Mouse (Mus musculus) c-Kit-positive CD71-positive TER-119-negative erythroid progenitor cells, embryonic 14.5 days (primary cell): Measurements from ENCODE around the gene Vps41.

Source experiments
- DNase-seq: peaks from one replicate; pipeline ENCODE4 v3.0.0-alpha.2; 2013; ENCODE audit warnings: low read depth

Vps41 gene

GRCm38 (mm10) chr13:18875321-18875720 is 158.2 kb downstream of the Vps41 start:
- DNase-seq, result no peak

DNA sequence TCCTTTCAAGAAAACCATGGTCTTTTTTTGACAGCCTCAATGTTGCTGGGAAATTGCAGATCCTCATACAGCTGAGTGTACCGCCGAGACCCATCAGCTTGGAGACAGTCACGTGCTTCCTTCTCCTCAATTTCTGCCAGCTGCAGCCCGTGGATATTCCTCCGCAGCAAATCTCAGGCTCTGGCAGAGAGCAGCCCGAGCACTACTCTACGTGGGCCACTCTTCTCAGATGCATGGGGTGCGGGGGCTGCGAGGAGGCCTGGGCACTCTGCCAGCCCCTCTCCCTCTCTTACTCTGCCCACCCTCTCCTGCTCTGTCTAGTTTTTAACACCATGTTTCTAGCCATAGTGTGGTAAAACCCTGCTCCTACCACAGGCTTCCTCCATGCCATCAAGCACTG is 175.8 kb downstream of the Vps41 start:
- no peak for DNase-seq

- DNase-seq, result no peak
Observed at GRCm38 (mm10) chr13:18896789-18897188, 179.7 kb downstream of the Vps41 start.

DNA sequence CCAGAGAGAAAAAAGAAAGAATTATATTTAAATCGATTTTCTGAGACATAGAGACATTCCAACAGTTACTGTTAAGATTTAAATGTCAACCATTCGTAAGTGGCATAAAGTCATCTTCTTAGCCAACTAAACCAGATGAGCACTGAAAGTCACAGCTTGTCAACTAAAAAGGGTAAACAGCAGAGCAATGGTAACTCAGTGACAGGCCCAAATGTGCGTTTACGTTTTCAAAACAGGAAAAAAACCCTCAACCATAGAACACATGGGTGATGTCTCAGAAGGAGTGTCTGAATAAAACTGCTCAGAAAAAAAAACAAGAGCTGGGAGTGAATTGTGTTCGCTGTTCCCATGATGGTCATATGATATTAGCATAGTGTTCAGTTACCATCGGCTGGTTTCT is 186.5 kb downstream of the Vps41 start:
- DNase-seq, result no peak

DNA sequence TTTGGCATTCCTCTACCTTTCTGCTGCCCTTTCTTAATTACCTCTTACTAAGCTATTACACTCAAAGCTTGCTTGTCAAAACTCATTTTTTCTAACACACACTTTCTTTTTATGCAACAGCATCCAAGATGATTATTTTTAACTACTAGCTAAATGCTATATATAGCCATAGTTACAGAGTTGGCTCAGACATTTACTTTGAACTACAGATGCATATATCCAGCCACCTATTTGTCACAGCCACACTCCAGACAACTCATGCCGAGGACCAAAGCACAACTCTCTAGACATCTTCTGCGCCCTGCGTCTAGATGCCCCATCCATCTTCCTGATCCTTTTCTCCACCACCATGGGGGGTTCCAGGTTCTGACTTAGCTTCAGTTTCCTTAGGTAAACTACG is 197.7 kb downstream of the Vps41 start:
- no peak for DNase-seq
